Mouse (Mus musculus): Measurements from ENCODE around the gene Nfia. TPM values are rescaled to one million over a fixed set of nuclear protein-coding genes. Genes with fewer than 3 reads are reported as not detected.

The Nfia gene
- polyA plus RNA-seq, 1 experiment from 2014 or later, result 26.6 TPM

DNA sequence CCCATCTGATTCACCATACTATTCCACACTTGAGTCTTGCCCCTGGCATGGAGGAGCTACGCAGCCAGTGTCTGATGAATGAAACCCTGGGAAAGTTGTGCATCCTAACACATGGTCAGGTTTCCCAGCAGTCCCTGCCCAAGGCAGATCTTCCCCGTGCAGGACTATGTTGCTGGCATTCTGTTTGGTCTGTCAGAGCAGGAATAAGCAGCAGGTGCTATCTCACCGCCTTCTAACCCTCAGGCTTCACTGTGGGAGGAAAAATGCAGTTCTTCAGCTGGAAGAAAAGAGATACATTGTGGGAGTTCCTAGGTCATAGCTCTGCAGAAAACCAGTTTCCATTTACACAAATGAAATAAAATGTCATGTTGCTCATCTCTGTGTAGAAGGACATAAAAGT is 247.3 kb downstream of the Nfia start:
- 76% methylated on average over 3 of the region's 3 CpGs for WGBS
- H3K9ac ChIP-seq (ENCODE audit: low read depth, low read length), result no peak overlapping the region
- H3K27me3 ChIP-seq (ENCODE audit: control insufficient read depth, insufficient read depth, low read depth, low read length), result no peaks in the 10 kb centered on the region
- H3K4me2 ChIP-seq (ENCODE audit: low read length), result no peak overlapping the region
- no peaks in the 10 kb centered on the region for H3K36me3 ChIP-seq (ENCODE audit: control insufficient read depth, insufficient read depth, low read length)
- H3K9me3 ChIP-seq (replicated peaks; ENCODE audit: control insufficient read depth, low read length, poor library complexity, severe bottlenecking), result no peaks in the 10 kb centered on the region
- ATAC-seq, result no peak
- H3K27ac ChIP-seq (ENCODE audit: low read length), result no peak overlapping the region
- no peaks in the 10 kb centered on the region for H3K4me1 ChIP-seq (ENCODE audit: control insufficient read depth, insufficient read depth, low read length)
- H3K4me3 ChIP-seq (ENCODE audit: low read depth, low read length), result no peak overlapping the region

DNA sequence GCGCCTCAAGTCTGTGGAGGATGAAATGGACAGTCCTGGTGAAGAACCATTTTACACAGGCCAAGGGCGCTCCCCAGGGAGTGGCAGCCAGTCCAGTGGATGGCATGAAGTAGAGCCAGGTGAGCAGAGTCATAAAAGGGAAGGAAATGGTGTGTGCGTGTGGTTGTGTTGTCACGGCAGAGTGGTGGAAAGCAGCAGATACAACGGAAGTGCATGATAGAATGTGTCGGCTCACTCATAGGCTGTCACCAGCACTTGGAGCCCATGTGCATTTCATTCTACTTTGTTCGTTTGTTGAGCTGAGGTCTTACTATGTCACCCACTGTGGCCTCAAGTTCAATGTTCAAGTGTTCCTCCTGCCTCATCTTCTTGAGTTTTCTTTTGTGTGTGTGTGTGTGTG is 248.3 kb downstream of the Nfia start:
- ATAC-seq, result no peak
- H3K4me3 ChIP-seq (ENCODE audit: low read depth, low read length), result no peak overlapping the region
- WGBS, result 97% methylated on average over 7 of the region's 7 CpGs

DNA sequence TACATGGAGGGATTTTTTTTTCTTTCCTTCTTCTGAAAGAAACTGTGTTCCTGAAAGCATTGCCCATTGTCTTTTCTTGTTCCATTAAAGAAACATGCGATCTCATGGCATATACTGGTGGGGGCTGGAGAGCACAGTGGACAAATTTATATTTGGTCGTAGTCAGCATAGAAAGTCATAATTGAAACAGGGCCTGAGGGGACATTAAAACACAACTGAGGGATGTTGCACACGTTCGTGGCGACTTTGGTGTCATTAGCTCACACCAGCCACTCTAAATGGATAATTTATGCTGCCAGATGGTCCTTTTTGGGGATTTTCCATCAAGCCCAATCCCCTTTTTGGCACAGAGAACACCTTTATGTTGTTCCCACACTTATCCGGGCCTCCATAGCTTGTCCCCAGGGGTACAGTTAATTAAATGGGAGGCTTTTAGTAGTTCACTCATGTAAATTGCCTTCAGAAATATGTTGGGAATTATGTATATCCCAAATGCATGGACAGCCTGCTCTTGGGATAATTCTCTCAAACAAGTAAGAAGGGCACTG is 250.8 kb downstream of the Nfia start:
- Histone ChIP-seq H3K36me3 (ENCODE audit: control insufficient read depth, insufficient read depth, low read length) (no peaks in the 10 kb centered on the region), H3K9ac (ENCODE audit: low read depth, low read length) (no peak overlapping the region), H3K27me3 (ENCODE audit: control insufficient read depth, insufficient read depth, low read depth, low read length) (no peaks in the 10 kb centered on the region), H3K4me1 (ENCODE audit: control insufficient read depth, insufficient read depth, low read length) (no peaks in the 10 kb centered on the region), H3K9me3 (replicated peaks; ENCODE audit: control insufficient read depth, low read length, poor library complexity, severe bottlenecking) (no peaks in the 10 kb centered on the region), H3K4me2 (ENCODE audit: low read length) (no peak overlapping the region), H3K4me3 (ENCODE audit: low read depth, low read length) (no peak overlapping the region), H3K27ac (ENCODE audit: low read length) (no peak overlapping the region)
- no peak for ATAC-seq
- 27% methylated on average over 6 of the region's 6 CpGs for WGBS

More for the DNA sequence above, 248.3 kb downstream of the Nfia start:
- H3K27me3 ChIP-seq (ENCODE audit: control insufficient read depth, insufficient read depth, low read depth, low read length), result no peaks in the 10 kb centered on the region
- no peak overlapping the region for H3K9ac ChIP-seq (ENCODE audit: low read depth, low read length)
- H3K9me3 ChIP-seq (replicated peaks; ENCODE audit: control insufficient read depth, low read length, poor library complexity, severe bottlenecking), result no peaks in the 10 kb centered on the region
- no peak overlapping the region for H3K27ac ChIP-seq (ENCODE audit: low read length)
- H3K36me3 ChIP-seq (ENCODE audit: control insufficient read depth, insufficient read depth, low read length), result no peaks in the 10 kb centered on the region
- H3K4me2 ChIP-seq (ENCODE audit: low read length), result no peak overlapping the region
- no peaks in the 10 kb centered on the region for H3K4me1 ChIP-seq (ENCODE audit: control insufficient read depth, insufficient read depth, low read length)

DNA sequence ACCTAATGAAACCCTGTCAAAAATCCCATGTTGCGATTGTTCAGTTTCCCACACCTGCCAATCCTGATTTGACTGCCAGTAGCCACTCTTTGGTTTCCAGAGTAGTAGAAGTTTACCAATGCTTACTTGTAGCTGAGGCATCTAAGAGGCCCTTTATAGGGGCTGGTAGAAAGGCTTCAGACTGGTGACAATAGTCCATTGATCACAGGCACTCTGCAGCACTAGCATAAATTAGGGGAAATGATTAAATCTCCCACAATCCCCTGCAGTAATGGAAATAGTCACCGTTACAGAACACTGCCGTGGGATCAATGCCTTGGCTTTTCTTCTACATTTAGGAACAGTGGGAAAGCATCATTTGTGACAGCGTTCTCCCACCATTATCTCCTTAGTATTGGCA is 254.9 kb downstream of the Nfia start:
- Histone ChIP-seq H3K27ac (ENCODE audit: low read length) (no peak overlapping the region), H3K4me2 (ENCODE audit: low read length) (no peak overlapping the region), H3K9me3 (replicated peaks; ENCODE audit: control insufficient read depth, low read length, poor library complexity, severe bottlenecking) (no peaks in the 10 kb centered on the region), H3K4me1 (ENCODE audit: control insufficient read depth, insufficient read depth, low read length) (no peaks in the 10 kb centered on the region; the same call in 1 of the 2 replicates), H3K27me3 (ENCODE audit: control insufficient read depth, insufficient read depth, low read depth, low read length) (no peaks in the 10 kb centered on the region), H3K36me3 (ENCODE audit: control insufficient read depth, insufficient read depth, low read length) (no peaks in the 10 kb centered on the region), H3K4me3 (ENCODE audit: low read depth, low read length) (no peak overlapping the region), H3K9ac (ENCODE audit: low read depth, low read length) (no peak overlapping the region)
- ATAC-seq, result no peak
- 51% methylated on average over 4 of the region's 4 CpGs for WGBS

DNA sequence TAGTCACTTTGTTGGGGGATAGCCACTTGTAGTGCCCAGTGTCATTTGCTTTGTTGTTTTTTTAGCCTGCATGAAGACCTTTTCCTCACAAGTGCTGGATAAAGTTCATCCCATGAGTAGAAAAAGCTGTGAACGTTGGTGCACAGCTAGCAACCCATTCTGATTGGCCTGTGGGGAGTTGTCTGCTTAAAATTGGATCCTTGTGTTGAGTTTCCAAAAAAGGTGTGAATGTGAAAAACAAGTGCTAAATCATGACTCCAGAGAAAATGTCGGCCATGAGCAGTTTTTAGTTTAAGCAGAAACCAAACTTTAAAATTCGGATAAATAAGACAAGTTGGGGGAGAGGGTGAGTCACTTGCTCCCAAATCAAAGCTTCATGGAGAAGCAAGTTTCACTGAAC is 259.3 kb downstream of the Nfia start:
- Histone ChIP-seq H3K27ac (ENCODE audit: low read length) (no peak overlapping the region), H3K27me3 (ENCODE audit: control insufficient read depth, insufficient read depth, low read depth, low read length) (no peaks in the 10 kb centered on the region), H3K4me2 (ENCODE audit: low read length) (no peak overlapping the region), H3K9ac (ENCODE audit: low read depth, low read length) (no peak overlapping the region), H3K4me1 (ENCODE audit: control insufficient read depth, insufficient read depth, low read length) (no peaks in the 10 kb centered on the region; the same call in 1 of the 2 replicates), H3K4me3 (ENCODE audit: low read depth, low read length) (no peak overlapping the region), H3K9me3 (replicated peaks; ENCODE audit: control insufficient read depth, low read length, poor library complexity, severe bottlenecking) (no peaks in the 10 kb centered on the region), H3K36me3 (ENCODE audit: control insufficient read depth, insufficient read depth, low read length) (no peaks in the 10 kb centered on the region)
- no peak for ATAC-seq
- 74% methylated on average over 3 of the region's 3 CpGs for WGBS

DNA sequence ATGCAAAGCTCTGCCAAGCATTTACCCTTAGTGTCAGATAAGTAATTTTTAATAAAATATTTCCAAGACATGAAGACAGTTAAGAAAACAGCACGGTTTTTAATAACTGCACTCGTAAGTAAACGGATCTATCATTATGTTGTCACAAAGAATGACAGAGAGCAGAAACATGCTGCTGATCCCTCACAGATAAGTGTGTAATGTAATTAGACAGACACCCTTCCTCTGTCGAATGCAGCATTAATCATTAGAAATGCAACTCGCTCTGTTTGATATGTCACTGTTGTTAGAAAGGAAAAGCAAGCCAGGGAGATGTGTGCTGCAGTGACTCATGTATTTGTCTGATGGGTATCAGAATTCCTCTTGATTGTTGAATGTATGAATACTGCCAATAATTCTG is 259.8 kb downstream of the Nfia start:
- Histone ChIP-seq H3K36me3 (ENCODE audit: control insufficient read depth, insufficient read depth, low read length) (no peaks in the 10 kb centered on the region), H3K9ac (ENCODE audit: low read depth, low read length) (no peak overlapping the region), H3K27ac (ENCODE audit: low read length) (no peak overlapping the region), H3K4me1 (ENCODE audit: control insufficient read depth, insufficient read depth, low read length) (no peaks in the 10 kb centered on the region; the same call in 1 of the 2 replicates), H3K27me3 (ENCODE audit: control insufficient read depth, insufficient read depth, low read depth, low read length) (no peaks in the 10 kb centered on the region), H3K4me3 (ENCODE audit: low read depth, low read length) (no peak overlapping the region), H3K4me2 (ENCODE audit: low read length) (no peak overlapping the region), H3K9me3 (replicated peaks; ENCODE audit: control insufficient read depth, low read length, poor library complexity, severe bottlenecking) (no peaks in the 10 kb centered on the region)
- no peak for ATAC-seq
- 50% methylated on average over 5 of the region's 5 CpGs for WGBS

DNA sequence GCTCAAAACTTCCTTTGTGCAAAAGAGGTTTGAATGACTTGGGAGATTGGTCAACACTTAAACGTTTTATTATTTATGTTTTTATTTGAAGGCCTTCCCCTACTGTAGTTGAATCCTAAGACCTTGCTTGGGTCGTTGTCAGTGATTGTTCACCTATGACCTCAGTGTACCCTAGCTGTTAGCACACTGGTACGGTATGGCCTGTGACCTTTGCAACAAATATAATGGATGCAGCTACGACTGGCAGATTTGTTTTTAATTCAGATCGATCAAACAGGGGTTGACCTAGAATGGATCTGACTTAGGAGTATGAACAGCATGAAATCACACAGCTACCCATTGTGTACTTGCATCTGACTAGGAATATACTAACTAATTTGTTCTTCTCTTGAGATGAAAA is 266.6 kb downstream of the Nfia start:
- Histone ChIP-seq H3K9me3 (replicated peaks; ENCODE audit: control insufficient read depth, low read length, poor library complexity, severe bottlenecking) (no peaks in the 10 kb centered on the region), H3K4me2 (ENCODE audit: low read length) (no peak overlapping the region), H3K36me3 (ENCODE audit: control insufficient read depth, insufficient read depth, low read length) (no peaks in the 10 kb centered on the region), H3K4me1 (ENCODE audit: control insufficient read depth, insufficient read depth, low read length) (no peaks in the 10 kb centered on the region), H3K27ac (ENCODE audit: low read length) (no peak overlapping the region), H3K4me3 (ENCODE audit: low read depth, low read length) (no peak overlapping the region), H3K27me3 (ENCODE audit: control insufficient read depth, insufficient read depth, low read depth, low read length) (no peaks in the 10 kb centered on the region), H3K9ac (ENCODE audit: low read depth, low read length) (no peak overlapping the region)
- no peak for ATAC-seq
- 79% methylated on average over 5 of the region's 5 CpGs for WGBS

DNA sequence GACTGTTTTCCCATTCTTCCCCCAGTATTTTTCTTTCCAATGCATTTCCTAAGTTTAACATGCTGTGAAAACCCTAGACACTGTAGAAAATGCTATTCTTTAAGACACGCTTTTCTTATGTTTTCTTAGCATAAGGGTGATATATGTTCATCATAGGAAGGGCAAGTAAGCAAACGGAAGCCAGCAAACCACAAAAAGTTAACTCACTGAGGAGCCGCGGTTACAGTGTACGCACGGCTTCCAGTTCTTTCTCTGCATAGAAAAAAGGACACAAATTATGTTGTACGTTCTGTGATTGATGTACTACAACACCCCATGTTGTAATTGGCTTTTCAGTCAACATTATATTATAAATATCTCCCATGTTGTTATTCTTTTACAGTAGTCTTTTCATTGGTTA is 267.6 kb downstream of the Nfia start:
- no peaks in the 10 kb centered on the region for H3K36me3 ChIP-seq (ENCODE audit: control insufficient read depth, insufficient read depth, low read length)
- H3K27me3 ChIP-seq (ENCODE audit: control insufficient read depth, insufficient read depth, low read depth, low read length), result no peaks in the 10 kb centered on the region
- 83% methylated on average over 7 of the region's 7 CpGs for WGBS
- H3K4me2 ChIP-seq (ENCODE audit: low read length), result no peak overlapping the region
- ATAC-seq, result no peak
- no peaks in the 10 kb centered on the region for H3K9me3 ChIP-seq (replicated peaks; ENCODE audit: control insufficient read depth, low read length, poor library complexity, severe bottlenecking)
- H3K9ac ChIP-seq (ENCODE audit: low read depth, low read length), result no peak overlapping the region
- H3K4me1 ChIP-seq (ENCODE audit: control insufficient read depth, insufficient read depth, low read length), result no peaks in the 10 kb centered on the region
- H3K27ac ChIP-seq (ENCODE audit: low read length), result no peak overlapping the region
- no peak overlapping the region for H3K4me3 ChIP-seq (ENCODE audit: low read depth, low read length)

DNA sequence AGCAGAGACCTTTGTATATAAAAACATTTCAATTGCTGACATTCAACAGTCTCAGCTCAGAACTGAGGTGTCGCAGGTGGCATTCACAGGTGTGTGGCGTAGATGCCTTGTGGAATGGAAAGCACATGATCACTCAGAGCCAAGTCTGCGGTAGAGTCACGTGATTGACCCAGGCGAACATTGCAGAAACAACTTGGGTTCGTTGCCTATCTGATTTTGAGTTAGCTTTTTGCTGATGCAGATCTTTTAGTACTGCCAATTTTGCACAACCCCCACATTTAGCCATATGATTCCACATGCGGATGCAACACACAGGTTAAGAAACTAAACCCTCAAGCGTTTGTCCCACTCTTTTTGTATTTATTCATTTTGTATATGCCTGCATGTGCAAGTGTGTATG is 272.1 kb downstream of the Nfia start:
- no peaks in the 10 kb centered on the region for H3K36me3 ChIP-seq (ENCODE audit: control insufficient read depth, insufficient read depth, low read length)
- H3K9ac ChIP-seq (ENCODE audit: low read depth, low read length), result no peak overlapping the region
- no peaks in the 10 kb centered on the region for H3K27me3 ChIP-seq (ENCODE audit: control insufficient read depth, insufficient read depth, low read depth, low read length)
- whole genome bisulfite sequencing, result 96% methylated on average over 8 of the region's 8 CpGs
- peaks cover 2% of the 10 kb centered on the region; the same call in 1 of the 2 replicates for H3K4me1 ChIP-seq (ENCODE audit: control insufficient read depth, insufficient read depth, low read length)
- H3K9me3 ChIP-seq (replicated peaks; ENCODE audit: control insufficient read depth, low read length, poor library complexity, severe bottlenecking), result no peaks in the 10 kb centered on the region
- no peak overlapping the region for H3K4me3 ChIP-seq (ENCODE audit: low read depth, low read length)
- no peak overlapping the region for H3K4me2 ChIP-seq (ENCODE audit: low read length)
- no peak for ATAC-seq
- no peak overlapping the region for H3K27ac ChIP-seq (ENCODE audit: low read length)

Measured in midbrain, embryonic 16.5 days (tissue).